Mouse (Mus musculus) liver, embryonic 16.5 days (tissue): Measurements from ENCODE around the gene Svs3b. TPM values are rescaled to one million over a fixed set of nuclear protein-coding genes. Genes with fewer than 3 reads are reported as not detected.
"Not testable (repeated sequence)": the region's sequence is repeated elsewhere in the genome, so short reads cannot be mapped to it uniquely, and the experiment has no call there.

Experiments
- ATAC-seq: fragments of 200-750 bp; cut with Nextera tagmentation; 2 replicates; pipeline ENCODE4 v1.8.0; 2017; ENCODE audit warnings: low read depth, mild to moderate bottlenecking, moderate number of reproducible peaks, moderate library complexity
- H3K27ac ChIP-seq: fragments of 300-500 bp; sonication (generic); 2 replicates; pipeline ENCODE4 v1.5.1; 2014; ENCODE audit warnings: mild to moderate bottlenecking, low read length
- H3K27me3 ChIP-seq: fragments of 300-500 bp; sonication (generic); 2 replicates; pipeline ENCODE4 v1.6.1; 2014; ENCODE audit warnings: low read depth, low read length, mixed read lengths; ENCODE audit not compliant: control insufficient read depth, insufficient read depth
- H3K36me3 ChIP-seq: fragments of 300-500 bp; sonication (generic); 2 replicates; pipeline ENCODE4 v1.6.1; 2014; ENCODE audit warnings: mild to moderate bottlenecking; ENCODE audit not compliant: control insufficient read depth, insufficient read depth
- H3K4me1 ChIP-seq: fragments of 300-500 bp; sonication (generic); 2 replicates; pipeline ENCODE4 v1.6.1; 2014; ENCODE audit warnings: low read depth, low read length, mixed read lengths; ENCODE audit not compliant: control insufficient read depth
- H3K4me2 ChIP-seq: fragments of 300-500 bp; sonication (generic); 2 replicates; pipeline ENCODE4 v1.6.1; 2014; ENCODE audit warnings: low read depth, low read length, mixed read lengths
- H3K4me3 ChIP-seq: fragments of 300-500 bp; sonication (generic); 2 replicates; pipeline ENCODE4 v1.5.1; 2014; ENCODE audit warnings: low read depth, mild to moderate bottlenecking, low read length
- H3K9ac ChIP-seq: fragments of 300-500 bp; sonication (generic); 2 replicates; pipeline ENCODE4 v1.6.1; 2014; ENCODE audit warnings: low read depth, low read length
- H3K9me3 ChIP-seq: fragments of 300-500 bp; sonication (generic); replicated peaks from 2 replicates; pipeline ENCODE4 v1.6.1; 2016; ENCODE audit warnings: low read length; ENCODE audit not compliant: control insufficient read depth
- WGBS: fragments of 180-500 bp; shearing (Covaris S2); extraction: QIAGEN DNeasy Blood & Tissue Kit; methylation state at CpG from one replicate; pipeline ENCODE4 v1.1.7; 2014; ENCODE audit not compliant: insufficient replicate concordance; 5-methylcytosine and 5-hydroxymethylcytosine counted together
- polyA plus RNA-seq: library from polyadenylated mRNA; unstranded; fragments of >200 nt; fragmentation: Nextera tagmentation; extraction: Ambion mirVana; gene quantifications from 2 replicates; pipeline ENCODE4 v1.2.1, GENCODE M21; 2015

The Svs3b gene
- not detected in 2 replicates for polyA plus RNA-seq

- H3K27ac ChIP-seq, H3K4me1 ChIP-seq, H3K27me3 ChIP-seq, H3K9me3 ChIP-seq, H3K9ac ChIP-seq, H3K4me3 ChIP-seq, H3K36me3 ChIP-seq, H3K4me2 ChIP-seq, ATAC-seq: not testable (repeated sequence)
- WGBS = 52% methylated on average over 1 of the region's 1 CpGs
Measured at GRCm38 (mm10) chr2:164256540-164256939, at the start of gene Svs3b. TSS of gene Svs3b (minus strand) at chr2:164256640.

- not testable (repeated sequence) for H3K27ac ChIP-seq, H3K4me2 ChIP-seq, H3K4me3 ChIP-seq, H3K9ac ChIP-seq, H3K36me3 ChIP-seq, ATAC-seq, H3K27me3 ChIP-seq, H3K9me3 ChIP-seq, H3K4me1 ChIP-seq
- 59% methylated on average over 1 of the region's 1 CpGs for WGBS
Measured at GRCm38 (mm10) chr2:164288968-164289367, 32.5 kb upstream of the Svs3b start, which contains the start of gene Svs3a. TSS of gene Svs3a (plus strand) at chr2:164289268.

- no peak within 1 kb of the TSS for H3K4me3 ChIP-seq
- no peaks in the 10 kb centered on the region for H3K27me3 ChIP-seq
- H3K9ac ChIP-seq = no peak within 1 kb of the TSS
- no peak within 1 kb of the TSS for H3K4me2 ChIP-seq
- no peak within 1 kb of the TSS for H3K27ac ChIP-seq
- H3K9me3 ChIP-seq = no peaks in the 10 kb centered on the region
- H3K4me1 ChIP-seq = no peaks in the 10 kb centered on the region
- ATAC-seq = no peak
- H3K36me3 ChIP-seq = no peaks in the 10 kb centered on the region
- WGBS = 65% methylated on average over 4 of the region's 4 CpGs
Measured at GRCm38 (mm10) chr2:164278359-164278758, 21.9 kb upstream of the Svs3b start, which contains the start of gene Svs4. TSS of gene Svs4 (minus strand) at chr2:164278459.

GRCm38 (mm10) chr2:164238366-164238765 lies 18.1 kb downstream of the Svs3b start, which contains the start of gene Svs2:
TSS of gene Svs2 (minus strand) at chr2:164238466.
- no peaks in the 10 kb centered on the region for H3K4me1 ChIP-seq

DNA sequence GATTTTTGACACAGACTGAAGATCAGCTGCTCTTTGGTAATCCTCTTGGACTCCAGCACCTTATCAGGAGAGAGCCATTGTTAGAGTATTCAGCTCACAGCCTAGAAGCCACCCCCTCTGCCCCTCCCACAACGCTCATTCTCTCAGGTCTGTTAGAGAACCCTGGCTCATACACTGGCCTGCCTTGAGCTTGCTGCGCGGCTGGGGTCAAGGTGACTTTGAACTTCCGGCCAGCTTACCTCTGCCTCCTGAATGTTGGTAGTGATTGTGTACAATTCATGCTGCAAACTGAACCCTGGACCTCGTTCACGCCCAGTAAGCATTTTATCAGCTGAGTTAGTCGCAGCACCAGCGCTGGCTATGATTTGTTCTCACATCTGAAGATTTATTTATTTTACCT lies 23.8 kb downstream of the Svs3b start:
- Histone ChIP-seq H3K27ac (no peak overlapping the region), H3K9ac (no peak overlapping the region), H3K9me3 (no peaks in the 10 kb centered on the region), H3K4me2 (no peak overlapping the region), H3K27me3 (no peaks in the 10 kb centered on the region), H3K36me3 (no peaks in the 10 kb centered on the region), H3K4me1 (no peaks in the 10 kb centered on the region), H3K4me3 (no peak overlapping the region)
- WGBS = 76% methylated on average over 8 of the region's 8 CpGs
- ATAC-seq = no peak

More at GRCm38 (mm10) chr2:164238366-164238765, 18.1 kb downstream of the Svs3b start, which contains the start of gene Svs2:
- no peaks in the 10 kb centered on the region for H3K9me3 ChIP-seq
- H3K9ac ChIP-seq = no peak within 1 kb of the TSS
- H3K27ac ChIP-seq = no peak within 1 kb of the TSS
- WGBS = 63% methylated on average over 3 of the region's 3 CpGs
- H3K27me3 ChIP-seq = no peaks in the 10 kb centered on the region
- H3K4me3 ChIP-seq = no peak within 1 kb of the TSS
- ATAC-seq = no peak
- no peaks in the 10 kb centered on the region for H3K36me3 ChIP-seq
- no peak within 1 kb of the TSS for H3K4me2 ChIP-seq

GRCm38 (mm10) chr2:164228361-164229070 lies 27.9 kb downstream of the Svs3b start:
- WGBS = 67% methylated on average over 8 of the region's 8 CpGs

GRCm38 (mm10) chr2:164221522-164221921 lies 34.9 kb downstream of the Svs3b start, which contains the start of gene Wfdc15b:
TSS of gene Wfdc15b (minus strand) at chr2:164221660.
- no peak within 1 kb of the TSS for H3K4me2 ChIP-seq
- no peaks in the 10 kb centered on the region for H3K4me1 ChIP-seq
- no peak within 1 kb of the TSS for H3K27ac ChIP-seq
- H3K36me3 ChIP-seq = no peaks in the 10 kb centered on the region
- WGBS = 63% methylated on average over 11 of the region's 11 CpGs
- no peak within 1 kb of the TSS for H3K4me3 ChIP-seq
- no peaks in the 10 kb centered on the region for H3K27me3 ChIP-seq
- no peak within 1 kb of the TSS for H3K9ac ChIP-seq
- no peaks in the 10 kb centered on the region for H3K9me3 ChIP-seq
- no peak for ATAC-seq

More at GRCm38 (mm10) chr2:164228361-164229070, 27.9 kb downstream of the Svs3b start:
- H3K9ac ChIP-seq = no peak overlapping the region
- no peak overlapping the region for H3K4me3 ChIP-seq
- no peaks in the 10 kb centered on the region for H3K27me3 ChIP-seq
- ATAC-seq = no peak
- H3K4me1 ChIP-seq = no peaks in the 10 kb centered on the region
- no peak overlapping the region for H3K4me2 ChIP-seq
- H3K27ac ChIP-seq = no peak overlapping the region
- no peaks in the 10 kb centered on the region for H3K9me3 ChIP-seq
- no peaks in the 10 kb centered on the region for H3K36me3 ChIP-seq

- H3K27ac ChIP-seq = no peak overlapping the region
- H3K4me2 ChIP-seq = no peak overlapping the region
- H3K9me3 ChIP-seq = no peaks in the 10 kb centered on the region
- H3K4me3 ChIP-seq = no peak overlapping the region
- no peaks in the 10 kb centered on the region for H3K27me3 ChIP-seq
- H3K9ac ChIP-seq = no peak overlapping the region
- no peak for ATAC-seq
- H3K36me3 ChIP-seq = no peaks in the 10 kb centered on the region
- WGBS = 64% methylated on average over 9 of the region's 9 CpGs
- H3K4me1 ChIP-seq = no peaks in the 10 kb centered on the region
Measured at GRCm38 (mm10) chr2:164219295-164219694, 37.1 kb downstream of the Svs3b start.

DNA sequence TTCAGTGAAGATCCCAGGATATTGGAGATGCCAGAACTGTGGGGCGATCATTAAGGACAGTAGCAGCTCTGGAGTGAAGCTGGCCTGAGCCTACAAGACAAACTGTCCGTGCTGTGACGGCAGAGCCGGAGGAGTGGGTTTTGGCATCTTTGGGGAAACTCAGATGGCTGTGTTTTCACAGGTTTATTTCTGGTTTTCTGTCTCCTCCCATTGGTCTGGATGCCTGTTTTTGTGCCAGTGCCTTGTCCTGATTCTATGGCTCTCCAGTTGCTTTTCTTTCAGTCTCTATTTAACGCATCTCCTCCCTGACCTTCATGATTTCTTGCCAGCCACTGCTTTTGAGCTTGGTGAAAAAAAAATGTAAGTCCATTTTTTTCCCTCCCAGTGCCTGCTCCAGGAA lies 43.7 kb downstream of the Svs3b start:
- Histone ChIP-seq H3K27me3 (no peaks in the 10 kb centered on the region), H3K4me2 (no peak overlapping the region), H3K9ac (no peak overlapping the region), H3K4me3 (no peak overlapping the region), H3K9me3 (no peaks in the 10 kb centered on the region), H3K27ac (no peak overlapping the region), H3K36me3 (no peaks in the 10 kb centered on the region), H3K4me1 (no peaks in the 10 kb centered on the region)
- ATAC-seq = no peak
- 70% methylated on average over 5 of the region's 5 CpGs for WGBS
